Mouse (Mus musculus) forelimb bud, embryonic 11.5 days (tissue): ENCODE results near the gene Cc2d2b.

Experiments used
- DNase-seq: peaks from one replicate; pipeline ENCODE4 v3.0.0-alpha.2; 2012; ENCODE audit warnings: low read depth, low spot score

Gene Cc2d2b

DNA sequence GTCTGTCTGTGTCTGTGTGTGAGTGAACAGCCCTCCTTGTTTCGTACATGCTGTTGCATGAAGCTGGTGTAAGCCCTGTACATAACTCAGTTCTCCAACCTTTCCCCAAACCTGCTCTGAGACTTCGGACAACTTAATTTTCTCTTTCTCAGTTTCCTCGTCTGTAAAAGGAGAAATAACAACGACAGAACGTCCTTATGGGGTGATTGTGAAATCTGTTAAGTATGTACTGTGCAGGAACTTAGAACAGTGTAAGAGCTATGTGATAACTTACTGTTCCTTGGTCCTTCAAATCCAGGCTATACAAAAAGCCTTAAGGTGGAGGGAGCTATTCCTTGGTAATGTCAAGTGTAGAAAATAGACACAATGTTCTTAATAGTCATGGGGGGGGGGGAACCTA is 83.8 kb downstream of the Cc2d2b start:
- DNase-seq: no peak

DNA sequence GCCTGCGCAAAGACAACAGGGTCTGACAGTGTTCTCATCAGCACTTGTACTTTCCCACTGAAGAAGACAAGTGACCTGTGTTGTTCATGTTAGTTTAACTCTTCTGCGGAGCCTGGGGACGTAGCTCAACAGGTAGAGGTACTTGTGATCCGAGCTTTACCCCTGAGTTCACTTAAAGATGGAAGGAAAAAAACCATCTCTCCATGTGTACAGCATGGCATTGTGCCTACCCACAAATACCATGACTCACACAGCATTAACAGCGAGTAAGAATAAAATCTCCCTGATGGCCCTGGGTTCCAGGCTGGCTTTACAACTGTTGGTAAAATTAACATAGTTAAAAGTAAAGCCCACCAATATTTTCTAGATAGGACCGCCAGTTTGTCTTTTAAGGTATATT is 85.9 kb downstream of the Cc2d2b start:
- DNase-seq: no peak

DNA sequence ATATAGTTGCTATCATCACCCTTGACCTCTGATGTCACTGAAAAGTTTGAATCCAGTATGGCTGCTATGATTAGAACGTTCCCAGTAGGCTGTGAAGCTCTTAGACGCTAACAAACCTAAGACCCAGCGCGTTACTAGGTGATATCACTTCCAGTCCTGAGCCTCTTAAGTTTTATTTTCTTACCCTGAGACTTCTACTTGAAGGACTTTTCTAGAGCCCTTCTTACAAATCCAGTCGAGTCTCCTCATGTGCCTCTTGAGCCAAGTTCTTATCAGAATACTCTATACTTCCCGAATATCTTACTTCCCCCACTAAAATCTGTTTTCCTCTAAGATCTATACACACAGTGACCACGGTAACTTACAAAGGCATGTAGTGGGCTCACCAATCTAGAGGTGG is 89.7 kb downstream of the Cc2d2b start:
- no peak for DNase-seq

DNA sequence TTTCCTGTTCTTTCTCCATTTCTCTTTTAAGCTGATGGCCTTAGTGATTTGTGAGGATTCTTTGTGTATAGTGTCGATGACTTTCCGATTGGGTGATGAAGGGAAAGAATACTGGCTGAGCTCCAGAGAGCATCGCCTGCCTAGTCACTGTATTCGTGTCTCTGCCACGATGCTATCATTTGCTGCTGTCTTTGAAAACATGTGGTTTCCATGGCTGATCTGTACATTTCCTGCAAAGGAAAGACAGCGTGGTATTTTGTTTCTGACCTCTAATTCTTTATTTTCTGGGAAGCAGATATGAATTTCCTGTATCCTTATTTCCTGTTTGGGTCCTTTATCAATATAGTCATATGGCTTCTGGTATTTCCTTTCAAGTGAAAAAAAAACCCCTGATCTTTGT is 91.8 kb downstream of the Cc2d2b start:
- DNase-seq: no peak

DNA sequence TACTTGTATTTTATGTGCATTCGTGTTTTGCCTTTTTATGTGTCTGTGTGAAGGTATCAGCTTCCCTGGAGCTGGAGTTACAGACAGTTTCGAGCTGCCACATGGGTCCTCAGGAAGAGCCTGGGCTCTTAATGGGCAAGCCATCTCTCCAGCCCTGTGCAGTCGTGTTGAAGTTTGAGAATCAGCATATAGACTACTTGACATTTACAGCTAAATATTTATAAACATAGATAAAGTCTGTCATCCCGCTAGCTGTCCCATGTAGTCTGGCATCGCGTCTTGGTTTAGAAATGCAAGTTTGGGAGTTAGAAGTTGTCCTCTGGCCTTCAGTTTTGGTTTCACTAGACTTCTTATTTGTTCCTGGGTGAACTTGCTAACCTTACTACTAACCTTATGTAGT is 92.5 kb downstream of the Cc2d2b start:
- DNase-seq: no peak

DNA sequence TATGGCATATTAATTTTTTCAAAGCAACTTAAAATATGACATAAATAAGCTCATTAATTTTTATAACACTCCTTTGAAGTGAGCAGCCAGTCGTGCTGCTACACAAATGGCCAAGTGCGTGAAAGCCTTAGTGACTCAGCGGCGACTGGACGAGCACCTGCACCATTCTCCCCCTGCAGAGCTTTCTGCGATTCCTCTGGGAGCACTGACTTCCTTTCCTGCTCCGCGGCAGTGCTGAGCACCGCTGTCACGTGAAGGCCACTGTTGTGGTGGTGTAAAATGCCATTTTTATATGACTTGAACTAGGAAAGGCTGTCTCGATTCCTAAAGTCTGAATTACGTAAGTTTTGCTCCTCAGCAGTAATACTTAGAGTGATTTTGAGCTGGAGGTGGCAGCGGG is 93.0 kb downstream of the Cc2d2b start:
- no peak for DNase-seq

DNA sequence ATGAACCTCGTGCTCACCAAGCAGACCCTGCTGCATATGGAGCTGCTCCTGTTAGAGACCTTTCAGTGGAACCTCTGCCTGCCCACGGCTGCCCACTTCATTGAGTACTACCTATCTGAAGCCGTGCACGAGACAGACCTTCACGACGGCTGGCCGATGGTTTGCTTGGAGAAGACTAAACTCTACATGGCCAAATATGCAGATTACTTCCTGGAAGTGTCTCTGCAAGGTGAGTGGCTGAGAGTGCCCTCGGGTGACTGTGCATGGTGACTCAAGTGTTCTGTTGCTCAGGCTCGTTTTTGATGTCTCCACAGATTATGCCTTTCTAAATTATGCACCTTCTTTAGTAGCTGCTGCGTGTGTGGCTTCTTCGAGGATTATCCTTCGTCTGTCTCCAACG is 96.2 kb downstream of the Cc2d2b start:
- no peak for DNase-seq

DNA sequence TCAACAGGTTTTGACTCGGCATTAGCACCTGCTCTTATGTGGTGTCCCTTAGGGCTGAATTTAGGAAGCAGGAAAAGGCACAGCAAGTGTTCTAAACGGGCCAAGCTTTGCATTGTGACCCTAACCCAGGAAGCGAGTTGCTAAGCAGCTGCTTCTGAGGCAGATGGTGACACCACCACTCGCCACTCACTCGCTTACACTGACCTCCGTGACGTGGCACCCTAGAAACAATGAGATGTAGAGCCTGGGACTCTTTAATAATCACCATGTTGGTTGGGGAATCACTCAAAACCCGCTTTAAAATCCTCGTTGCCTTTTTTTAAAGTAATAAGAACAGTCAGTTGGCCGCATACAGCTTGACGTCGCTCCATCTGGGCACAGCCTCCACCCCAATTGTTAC is 100.8 kb downstream of the Cc2d2b start:
- no peak for DNase-seq

DNA sequence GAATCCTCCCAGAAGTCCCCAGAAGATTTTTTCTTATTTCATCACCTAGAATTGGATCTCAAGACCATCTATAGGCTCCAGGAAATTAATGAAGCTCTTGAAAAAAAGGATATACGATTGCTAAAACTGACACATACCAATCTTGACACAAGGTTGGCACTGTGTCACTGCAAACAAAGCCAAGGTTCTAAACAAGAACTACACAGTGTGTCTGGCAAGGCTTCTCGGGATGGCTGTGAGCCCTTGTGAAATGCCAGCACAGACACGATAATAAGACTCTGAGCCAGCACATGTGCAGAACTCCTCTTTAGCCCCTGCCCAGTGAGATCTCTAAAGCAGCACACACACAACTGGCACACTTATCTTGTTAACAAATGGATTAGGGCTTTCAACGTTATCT is 111.0 kb downstream of the Cc2d2b start:
- no peak for DNase-seq

DNA sequence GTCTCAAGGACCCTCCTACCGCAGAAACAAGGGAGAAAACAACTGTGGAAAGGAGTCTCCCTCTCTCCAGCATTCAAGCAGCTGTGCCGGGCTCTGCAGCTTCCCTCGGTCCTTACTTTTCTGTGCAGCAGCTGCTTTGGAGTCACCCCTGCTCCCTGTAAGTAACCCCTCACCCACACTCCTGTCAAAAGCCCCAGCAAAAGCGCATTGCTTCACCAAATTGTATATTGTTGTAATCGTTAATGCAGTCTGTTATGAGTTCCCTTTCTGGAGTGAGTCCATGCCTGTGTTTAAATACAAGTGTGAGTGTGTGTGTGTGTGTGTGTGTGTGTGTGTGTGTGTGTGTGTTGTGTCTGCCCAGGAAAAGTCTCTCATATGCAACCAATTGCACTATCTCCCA is 119.7 kb downstream of the Cc2d2b start:
- no peak for DNase-seq

DNA sequence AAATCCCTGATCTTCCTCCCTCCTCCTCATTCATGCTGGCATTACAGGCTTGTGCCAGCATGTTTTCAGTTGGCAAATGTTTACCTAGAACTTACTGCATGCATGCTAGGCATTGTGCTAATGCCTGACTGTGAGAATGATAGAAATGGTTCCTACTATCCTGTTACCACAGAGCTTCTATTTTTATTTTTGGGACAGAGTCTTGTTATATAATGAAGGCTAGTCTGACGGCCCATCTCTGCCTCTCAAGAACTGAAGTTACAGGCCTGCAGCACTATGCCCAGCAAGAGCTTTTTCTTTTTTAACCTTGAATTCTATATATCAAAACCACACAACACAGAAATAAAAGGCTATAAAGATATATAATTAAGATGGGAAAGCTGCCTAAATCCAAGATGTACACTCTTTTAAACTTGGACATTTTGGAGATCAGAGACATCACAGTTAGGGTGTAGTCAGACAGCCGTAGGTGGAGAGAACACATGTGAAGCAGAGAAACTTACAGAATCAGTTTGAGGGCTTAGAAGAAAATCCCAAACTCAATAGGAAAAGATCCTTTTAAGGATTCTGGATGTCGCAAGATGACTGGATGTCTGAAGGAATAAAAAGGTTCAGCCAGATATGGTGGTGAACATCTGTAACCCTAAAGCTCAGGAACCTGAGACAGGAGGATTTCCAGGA is 121.0 kb downstream of the Cc2d2b start:
- DNase-seq: no peak

DNA sequence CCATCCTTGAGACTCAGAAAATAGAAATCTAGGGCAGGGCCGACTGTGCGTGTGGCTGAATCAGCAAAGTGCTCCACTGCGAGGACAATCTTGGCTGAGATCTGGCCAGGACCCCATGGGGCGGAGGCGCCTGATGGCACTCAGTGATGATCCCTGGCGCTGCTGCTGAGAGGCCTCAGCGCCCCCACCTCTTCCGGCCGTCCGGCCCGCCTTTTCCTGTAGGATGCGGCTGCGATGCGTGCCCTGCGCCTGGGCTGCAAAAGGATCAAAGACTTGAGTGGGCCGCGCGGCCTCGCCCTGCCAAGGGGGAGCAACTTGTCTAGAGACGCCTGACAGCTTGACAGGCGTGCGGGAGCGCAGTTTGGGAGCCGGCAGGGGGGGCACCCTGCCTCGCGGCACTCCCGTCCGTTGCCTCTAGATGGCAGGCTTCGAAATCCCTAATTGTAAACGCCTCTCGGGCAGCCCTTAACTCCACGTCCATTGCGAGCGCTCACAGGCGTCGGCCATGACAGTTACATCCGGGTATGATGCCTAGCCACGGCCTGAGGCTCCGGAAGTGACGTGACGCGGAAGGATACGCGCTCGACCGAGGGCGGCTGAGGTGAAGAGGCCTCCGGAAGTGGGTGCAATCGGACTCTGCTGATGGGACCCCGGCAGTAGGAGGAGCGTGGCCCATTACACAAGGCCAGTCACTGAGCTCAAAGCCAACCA is 124.6 kb downstream of the Cc2d2b start:
- peak; percentile 97 for DNase-seq
